Comparison of ENCODE assay signal across 11 mouse cellular contexts in genomic region chr3:85618885-85619284, GRCm38 (mm10). TPM values are rescaled to one million over a fixed set of nuclear protein-coding genes. Genes with fewer than 3 reads are reported as not detected.
DNase-seq lines count a peak whose midpoint lies in the region; ATAC-seq and TF ChIP-seq lines count a peak whose summit lies in the region.
"Had no signal": no experiment of that assay in that cellular context is flagged by ENCODE, and none has a peak within 500 bp of the region (broad histone marks: within the 10 kb centered on the region; RNA-seq: fewer than 3 reads in every experiment).

No protein-coding gene starts in this region.

- H3K4me3 ChIP-seq in hindbrain, postnatal 0 days (ENCODE audit: low read length) = no peak overlapping the region
- no peak overlapping the region for H3K4me3 ChIP-seq in hindbrain, embryonic 10.5 days
- H3K4me3 ChIP-seq in ES-Bruce4 (ENCODE audit: low read depth, low read length) = no peak overlapping the region
- H3K4me3 ChIP-seq in G1E (ENCODE audit: low read depth, low read length) = no peak overlapping the region
- no peak overlapping the region for H3K4me3 ChIP-seq in limb, embryonic 10.5 days
- H3K4me3 ChIP-seq: limb, embryonic 13.5 days had no signal

- H3K9me3 ChIP-seq in hindbrain, postnatal 0 days (ENCODE audit: low read length) = no peaks in the 10 kb centered on the region
- no peaks in the 10 kb centered on the region for H3K9me3 ChIP-seq in hindbrain, embryonic 10.5 days
- H3K9me3 ChIP-seq in ES-Bruce4 (replicated peaks; ENCODE audit: control insufficient read depth, insufficient read depth, low read length, poor library complexity, severe bottlenecking) (peaks cover 8% of the 10 kb centered on the region), G1E (replicated peaks) (no peaks in the 10 kb centered on the region)
- H3K9me3 ChIP-seq in limb, embryonic 10.5 days (replicated peaks) = no peaks in the 10 kb centered on the region
- H3K9me3 ChIP-seq: limb, embryonic 13.5 days had no signal

- no peak for TF ChIP-seq POLR2A in ES-Bruce4 (IDR thresholded peaks at IDR 0.05; ENCODE audit: insufficient read depth, low read length)

- no peak overlapping the region for H3K4me2 ChIP-seq in hindbrain, postnatal 0 days (ENCODE audit: low read depth, low read length)
- H3K4me2 ChIP-seq: limb, embryonic 13.5 days had no signal

- H3K27me3 ChIP-seq in hindbrain, postnatal 0 days (ENCODE audit: insufficient read depth, low read length) = no peaks in the 10 kb centered on the region
- H3K27me3 ChIP-seq in hindbrain, embryonic 10.5 days (ENCODE audit: insufficient read depth, poor library complexity, severe bottlenecking) = no peaks in the 10 kb centered on the region
- H3K27me3 ChIP-seq in ES-Bruce4 (ENCODE audit: control insufficient read depth, insufficient read depth, low read length, poor library complexity, severe bottlenecking) (no peaks in the 10 kb centered on the region), G1E (ENCODE audit: insufficient read depth, low read length) (no peaks in the 10 kb centered on the region)
- no peaks in the 10 kb centered on the region for H3K27me3 ChIP-seq in limb, embryonic 10.5 days (ENCODE audit: low read depth, poor library complexity, severe bottlenecking)
- H3K27me3 ChIP-seq: limb, embryonic 13.5 days had no signal

- TF ChIP-seq EP300 in ES-Bruce4 (IDR thresholded peaks at IDR 0.05; ENCODE audit: insufficient read depth, low read depth, low read length) = no peak

- ATAC-seq in hindbrain, postnatal 0 days = no peak
- ATAC-seq in G1E (ENCODE audit: extremely low read depth, insufficient number of reproducible peaks, low FRiP score, poor library complexity, severe bottlenecking) = no peak
- no peak for ATAC-seq in megakaryocyte, adult 5-6 weeks (ENCODE audit: poor library complexity, severe bottlenecking)

- no peak for DNase-seq in hindbrain, postnatal 0 days (ENCODE audit: low spot score)
- DNase-seq in hindbrain, embryonic 10.5 days (ENCODE audit: low spot score) = no peak
- DNase-seq in G1E (ENCODE audit: low spot score) = no peak
- peak; percentile 53 to 54 for DNase-seq in cerebellum, postnatal 14 days
- DNase-seq in limb, embryonic 10.5 days (ENCODE audit: low spot score) = no peak
- DNase-seq: adrenal gland, adult 2 months; kidney, adult 8-10 months had no signal

- H3K36me3 ChIP-seq in hindbrain, postnatal 0 days (ENCODE audit: insufficient read depth, low read length) = no peaks in the 10 kb centered on the region
- peaks cover 47% of the 10 kb centered on the region for H3K36me3 ChIP-seq in hindbrain, embryonic 10.5 days
- H3K36me3 ChIP-seq in ES-Bruce4 (ENCODE audit: control insufficient read depth, insufficient read depth, low read length, poor library complexity, severe bottlenecking) (peaks cover 4% of the 10 kb centered on the region; the same call in 1 of the 2 replicates), G1E (replicated peaks) (peaks cover 44% of the 10 kb centered on the region)
- H3K36me3 ChIP-seq in limb, embryonic 10.5 days = peaks cover 29% of the 10 kb centered on the region

- no peak overlapping the region for H3K27ac ChIP-seq in hindbrain, postnatal 0 days
- H3K27ac ChIP-seq in hindbrain, embryonic 10.5 days = no peak overlapping the region
- H3K27ac ChIP-seq in ES-Bruce4 (ENCODE audit: insufficient read depth, low read length) = no peak overlapping the region
- no peak overlapping the region for H3K27ac ChIP-seq in limb, embryonic 10.5 days
- H3K27ac ChIP-seq: limb, embryonic 13.5 days; macrophage had no signal

- WGBS in hindbrain, postnatal 0 days = 83% methylated on average over 6 of the region's 6 CpGs
- 82% methylated on average over 6 of the region's 6 CpGs for WGBS in hindbrain, embryonic 10.5 days
- whole genome bisulfite sequencing in limb, embryonic 10.5 days = 83% methylated on average over 6 of the region's 6 CpGs

- H3K9ac ChIP-seq in hindbrain, postnatal 0 days (replicated peaks; ENCODE audit: low read length) = no peak overlapping the region
- H3K9ac ChIP-seq in ES-Bruce4 (ENCODE audit: low read depth, poor library complexity, severe bottlenecking) = no peak overlapping the region
- H3K9ac ChIP-seq: limb, embryonic 13.5 days had no signal

- H3K4me1 ChIP-seq in hindbrain, postnatal 0 days (ENCODE audit: insufficient read depth, low read length) = no peaks in the 10 kb centered on the region
- H3K4me1 ChIP-seq in hindbrain, embryonic 10.5 days (replicated peaks) = no peaks in the 10 kb centered on the region
- H3K4me1 ChIP-seq in ES-Bruce4 (ENCODE audit: control insufficient read depth, insufficient read depth, low read length) = no peaks in the 10 kb centered on the region
- no peaks in the 10 kb centered on the region; the same call in 1 of the 2 replicates for H3K4me1 ChIP-seq in G1E (ENCODE audit: insufficient read depth, low read depth, low read length)
- no peaks in the 10 kb centered on the region for H3K4me1 ChIP-seq in limb, embryonic 10.5 days
- H3K4me1 ChIP-seq: limb, embryonic 13.5 days had no signal

- TF ChIP-seq CTCF in hindbrain, postnatal 0 days (IDR thresholded peaks at IDR 0.05; ENCODE audit: low read depth) = peak; percentile 18; the same call in 1 of the 2 replicates
- peak; percentile 44 for TF ChIP-seq CTCF in ES-Bruce4 (IDR thresholded peaks at IDR 0.05; ENCODE audit: low read depth, low read length)
- 0 out of 2 replicates have a peak, but pooled peaks have one; percentile 12 for TF ChIP-seq CTCF in G1E (IDR thresholded peaks at IDR 0.05; ENCODE audit: low read depth, low read length)

RNA-seq across cellular contexts. Expression of gene Gatb, which starts 45.0 kb away (rescaled TPM):
- total RNA-seq in hindbrain, postnatal 0 days (2014; rRNA removed) = 31.8 and 44.8 TPM in 2 replicates
- 17.3 and 18.4 TPM in 2 replicates for polyA plus RNA-seq in hindbrain, postnatal 0 days (2015; fragmentation: Nextera tagmentation; extraction: Ambion mirVana)
- polyA plus RNA-seq in hindbrain, embryonic 10.5 days (2016; fragmentation: Nextera tagmentation; extraction: Ambion mirVana) = 23.2 and 26.3 TPM in 2 replicates
- polyA plus RNA-seq in ES-Bruce4 (2011; ENCODE audit: insufficient read depth, insufficient read length, low read depth, missing spikeins) (9.9 and 11.4 TPM in 2 replicates), G1E (2012) (2.8 and 8.4 TPM in 2 replicates)
- total RNA-seq in G1E (2014; fragmentation: Nextera tagmentation) (22.4 and 23.3 TPM in 2 replicates), G1E (2017) (18.9 and 19.5 TPM in 2 replicates)
- 4.1 and 9.3 TPM in 2 replicates for total RNA-seq in megakaryocyte, adult 5-6 weeks (2015)
- 6.7 and 6.8 TPM in 2 replicates for total RNA-seq in megakaryocyte, adult 5-6 weeks (2017)
- polyA plus RNA-seq in limb, embryonic 10.5 days (2016; fragmentation: Nextera tagmentation; extraction: Ambion mirVana) = 26.5 and 29.5 TPM in 2 replicates

Comparison
In these comparisons a context has a peak if more than half of its experiments do, and no peak if none do; other contexts are left out.
1. DNase-seq: peak in cerebellum, postnatal 14 days (2 of 2); none in hindbrain, postnatal 0 days (single experiment), hindbrain, embryonic 10.5 days (single experiment), G1E (single experiment) and limb, embryonic 10.5 days (single experiment).
2. Peak in every context shown above with its lines, with median percentiles within 50 percentile points of each other: CTCF ChIP-seq.